Comparison of ENCODE assay signal across 19 mouse cellular contexts in genomic region chr11:119178317-119178716, GRCm38 (mm10). TPM values are rescaled to one million over a fixed set of nuclear protein-coding genes. Genes with fewer than 3 reads are reported as not detected.
DNase-seq lines count a peak whose midpoint lies in the region; ATAC-seq lines count a peak whose summit lies in the region.
"Had no signal": no experiment of that assay in that cellular context is flagged by ENCODE, and none has a peak within 500 bp of the region (broad histone marks: within the 10 kb centered on the region; RNA-seq: fewer than 3 reads in every experiment).

No protein-coding gene starts in this region.

- H3K9ac ChIP-seq in forebrain, embryonic 13.5 days = no peak overlapping the region; the same call in 1 of the 2 replicates
- H3K9ac ChIP-seq in forebrain, embryonic 15.5 days (replicated peaks) = no peak overlapping the region
- H3K9ac ChIP-seq in hindbrain, embryonic 13.5 days = peak overlapping the region; percentile 49; the same call in 1 of the 2 replicates
- H3K9ac ChIP-seq in kidney, embryonic 16.5 days (replicated peaks; ENCODE audit: low read length) = no peak overlapping the region
- no peak overlapping the region for H3K9ac ChIP-seq in midbrain, embryonic 16.5 days (ENCODE audit: low read depth, low read length)
- no peak overlapping the region for H3K9ac ChIP-seq in liver, embryonic 11.5 days (ENCODE audit: low read depth, low read length)
- H3K9ac ChIP-seq: heart, embryonic 12.5 days; liver, embryonic 14.5 days had no signal

- H3K27me3 ChIP-seq in forebrain, embryonic 13.5 days = no peaks in the 10 kb centered on the region
- H3K27me3 ChIP-seq in forebrain, embryonic 15.5 days = no peaks in the 10 kb centered on the region
- no peaks in the 10 kb centered on the region for H3K27me3 ChIP-seq in hindbrain, embryonic 13.5 days
- H3K27me3 ChIP-seq in kidney, embryonic 16.5 days (ENCODE audit: insufficient read depth, low read length) = 0 out of 2 replicates have a peak, but pooled peaks cover 3% of the 10 kb centered on the region
- H3K27me3 ChIP-seq in midbrain, embryonic 16.5 days (ENCODE audit: control insufficient read depth, insufficient read depth, low read depth, low read length) = no peaks in the 10 kb centered on the region
- no peaks in the 10 kb centered on the region for H3K27me3 ChIP-seq in liver, embryonic 11.5 days (replicated peaks; ENCODE audit: control insufficient read depth, insufficient read depth, low read length)
- H3K27me3 ChIP-seq: heart, embryonic 12.5 days had no signal

- H3K36me3 ChIP-seq in forebrain, embryonic 13.5 days (ENCODE audit: poor library complexity, severe bottlenecking) = peaks cover 12% of the 10 kb centered on the region
- no peaks in the 10 kb centered on the region for H3K36me3 ChIP-seq in forebrain, embryonic 15.5 days
- peaks cover 10% of the 10 kb centered on the region for H3K36me3 ChIP-seq in hindbrain, embryonic 13.5 days
- H3K36me3 ChIP-seq in kidney, embryonic 16.5 days (ENCODE audit: insufficient read depth, low read length) = no peaks in the 10 kb centered on the region
- no peaks in the 10 kb centered on the region for H3K36me3 ChIP-seq in midbrain, embryonic 16.5 days (ENCODE audit: control insufficient read depth, insufficient read depth, low read length)
- H3K36me3 ChIP-seq in liver, embryonic 11.5 days (ENCODE audit: control insufficient read depth, insufficient read depth, low read length) = no peaks in the 10 kb centered on the region; the same call in 1 of the 2 replicates

- WGBS in forebrain, embryonic 13.5 days = 72% methylated on average over 8 of the region's 8 CpGs
- WGBS in forebrain, embryonic 15.5 days = 73% methylated on average over 8 of the region's 8 CpGs
- WGBS in hindbrain, embryonic 13.5 days = 56% methylated on average over 8 of the region's 8 CpGs
- 55% methylated on average over 8 of the region's 8 CpGs for WGBS in kidney, embryonic 16.5 days
- 69% methylated on average over 8 of the region's 8 CpGs for WGBS in midbrain, embryonic 16.5 days
- WGBS in liver, embryonic 11.5 days = 84% methylated on average over 8 of the region's 8 CpGs

- peaks cover 65% of the 10 kb centered on the region for H3K4me1 ChIP-seq in forebrain, embryonic 13.5 days
- peaks cover 48% of the 10 kb centered on the region for H3K4me1 ChIP-seq in forebrain, embryonic 15.5 days
- peaks cover 69% of the 10 kb centered on the region for H3K4me1 ChIP-seq in hindbrain, embryonic 13.5 days (replicated peaks)
- H3K4me1 ChIP-seq in kidney, embryonic 16.5 days (ENCODE audit: insufficient read depth, low read length) = peaks cover 35% of the 10 kb centered on the region
- H3K4me1 ChIP-seq in midbrain, embryonic 16.5 days (ENCODE audit: control insufficient read depth, insufficient read depth, low read length) = peaks cover 40% of the 10 kb centered on the region
- no peaks in the 10 kb centered on the region for H3K4me1 ChIP-seq in liver, embryonic 11.5 days (replicated peaks; ENCODE audit: control insufficient read depth, insufficient read depth, low read length)

- ATAC-seq in forebrain, embryonic 13.5 days = no peak
- no peak for ATAC-seq in forebrain, embryonic 15.5 days (replicated peaks)
- no peak for ATAC-seq in hindbrain, embryonic 13.5 days (ENCODE audit: low FRiP score)
- peak; percentile 22; the same call in 1 of the 2 replicates for ATAC-seq in kidney, embryonic 16.5 days (ENCODE audit: low FRiP score, low TSS enrichment)
- no peak for ATAC-seq in midbrain, embryonic 16.5 days
- no peak for ATAC-seq in liver, embryonic 11.5 days (replicated peaks; ENCODE audit: low FRiP score)
- ATAC-seq: activated CD4-positive, CD25-positive, alpha-beta regulatory T cell, adult 4 months; intestine, postnatal 0 days; lung, postnatal 0 days had no signal

- H3K9me3 ChIP-seq in forebrain, embryonic 13.5 days (replicated peaks) = no peaks in the 10 kb centered on the region
- H3K9me3 ChIP-seq in forebrain, embryonic 15.5 days = no peaks in the 10 kb centered on the region
- H3K9me3 ChIP-seq in hindbrain, embryonic 13.5 days = no peaks in the 10 kb centered on the region
- 0 out of 2 replicates have a peak, but pooled peaks cover 2% of the 10 kb centered on the region for H3K9me3 ChIP-seq in kidney, embryonic 16.5 days (ENCODE audit: low read length)
- no peaks in the 10 kb centered on the region for H3K9me3 ChIP-seq in midbrain, embryonic 16.5 days (replicated peaks; ENCODE audit: control insufficient read depth, low read length, poor library complexity, severe bottlenecking)
- no peaks in the 10 kb centered on the region for H3K9me3 ChIP-seq in liver, embryonic 11.5 days (ENCODE audit: control insufficient read depth, low read length)
- H3K9me3 ChIP-seq: embryonic facial prominence, embryonic 10.5 days; heart, embryonic 12.5 days had no signal

- H3K4me2 ChIP-seq in forebrain, embryonic 13.5 days = no peak overlapping the region
- H3K4me2 ChIP-seq in forebrain, embryonic 15.5 days (replicated peaks) = no peak overlapping the region
- H3K4me2 ChIP-seq in hindbrain, embryonic 13.5 days = no peak overlapping the region
- no peak overlapping the region for H3K4me2 ChIP-seq in kidney, embryonic 16.5 days (replicated peaks; ENCODE audit: low read depth, low read length)
- H3K4me2 ChIP-seq in midbrain, embryonic 16.5 days (ENCODE audit: low read length) = no peak overlapping the region
- no peak overlapping the region for H3K4me2 ChIP-seq in liver, embryonic 11.5 days
- H3K4me2 ChIP-seq: heart, embryonic 12.5 days had no signal

- no peak for DNase-seq in yolk sac, embryonic 10.5 days (ENCODE audit: low spot score)
- DNase-seq in adrenal gland, adult 18-20 months (ENCODE audit: low spot score in 2 of 2) = no peak
- no peak for DNase-seq in liver, embryonic 11.5 days (ENCODE audit: low spot score)
- DNase-seq: cerebellum, adult 11 months; cerebellum, postnatal 25 days; heart, postnatal 36 days; thymus, adult 2 months had no signal

- H3K27ac ChIP-seq in forebrain, embryonic 13.5 days = peak overlapping the region; percentile 14; the same call in 1 of the 2 replicates
- H3K27ac ChIP-seq in forebrain, embryonic 15.5 days (replicated peaks) = no peak overlapping the region
- H3K27ac ChIP-seq in hindbrain, embryonic 13.5 days = peak overlapping the region; percentile 90
- no peak overlapping the region for H3K27ac ChIP-seq in kidney, embryonic 16.5 days (ENCODE audit: low read length)
- H3K27ac ChIP-seq in midbrain, embryonic 16.5 days (ENCODE audit: low read length) = peak overlapping the region; percentile 63
- no peak overlapping the region for H3K27ac ChIP-seq in liver, embryonic 11.5 days (ENCODE audit: low read depth, low read length)
- H3K27ac ChIP-seq: liver, embryonic 14.5 days had no signal

- H3K4me3 ChIP-seq in forebrain, embryonic 13.5 days = no peak overlapping the region
- no peak overlapping the region for H3K4me3 ChIP-seq in forebrain, embryonic 15.5 days
- H3K4me3 ChIP-seq in hindbrain, embryonic 13.5 days = no peak overlapping the region
- no peak overlapping the region for H3K4me3 ChIP-seq in kidney, embryonic 16.5 days (ENCODE audit: low read length)
- no peak overlapping the region for H3K4me3 ChIP-seq in midbrain, embryonic 16.5 days (ENCODE audit: low read depth, low read length)
- no peak overlapping the region for H3K4me3 ChIP-seq in liver, embryonic 11.5 days (ENCODE audit: low read depth, low read length)
- H3K4me3 ChIP-seq: embryonic facial prominence, embryonic 10.5 days; erythroblast, embryonic 14.5 days; heart, embryonic 12.5 days had no signal

RNA-seq across cellular contexts. Expression of gene Tbc1d16, which starts 50.0 kb away (rescaled TPM):
- 45.3 and 46.0 TPM in 2 replicates for polyA plus RNA-seq in forebrain, embryonic 13.5 days (2015; fragmentation: Nextera tagmentation; extraction: Ambion mirVana)
- polyA plus RNA-seq in forebrain, embryonic 15.5 days (2015; fragmentation: Nextera tagmentation; extraction: Ambion mirVana) = 52.4 and 54.6 TPM in 2 replicates
- 57.4 and 61.1 TPM in 2 replicates for polyA plus RNA-seq in hindbrain, embryonic 13.5 days (2015; fragmentation: Nextera tagmentation; extraction: Ambion mirVana)
- polyA plus RNA-seq in kidney, embryonic 16.5 days (2015; fragmentation: Nextera tagmentation; extraction: Ambion mirVana) = 12.3 and 16.2 TPM in 2 replicates
- 47.7 and 56.7 TPM in 2 replicates for polyA plus RNA-seq in midbrain, embryonic 16.5 days (2015; fragmentation: Nextera tagmentation; extraction: Ambion mirVana)
- total RNA-seq in adrenal gland, adult 18-20 months (2021) = 10 to 100 TPM; 17.7 to 30.8 TPM
- polyA plus RNA-seq in liver, embryonic 11.5 days (2014; fragmentation: Nextera tagmentation; extraction: Ambion mirVana) = 3.4 and 3.6 TPM in 2 replicates

RNA-seq across cellular contexts. Expression of gene Ccdc40, which starts 50.1 kb away (rescaled TPM):
- 14.3 and 17.2 TPM in 2 replicates for polyA plus RNA-seq in forebrain, embryonic 13.5 days (2015; fragmentation: Nextera tagmentation; extraction: Ambion mirVana)
- 12.9 and 13.7 TPM in 2 replicates for polyA plus RNA-seq in forebrain, embryonic 15.5 days (2015; fragmentation: Nextera tagmentation; extraction: Ambion mirVana)
- polyA plus RNA-seq in hindbrain, embryonic 13.5 days (2015; fragmentation: Nextera tagmentation; extraction: Ambion mirVana) = 14.6 and 18.0 TPM in 2 replicates
- polyA plus RNA-seq in kidney, embryonic 16.5 days (2015; fragmentation: Nextera tagmentation; extraction: Ambion mirVana) = 5.1 and 5.5 TPM in 2 replicates
- 18.0 and 20.1 TPM in 2 replicates for polyA plus RNA-seq in midbrain, embryonic 16.5 days (2015; fragmentation: Nextera tagmentation; extraction: Ambion mirVana)
- total RNA-seq in adrenal gland, adult 18-20 months (2021) = 1 to 10 TPM; 1.2 to 1.3 TPM
- 4.1 and 5.4 TPM in 2 replicates for polyA plus RNA-seq in liver, embryonic 11.5 days (2014; fragmentation: Nextera tagmentation; extraction: Ambion mirVana)

Comparison
In these comparisons a context has a peak if more than half of its experiments do, and no peak if none do; other contexts are left out.
1. H3K27ac ChIP-seq: peak in forebrain, embryonic 13.5 days (single experiment), hindbrain, embryonic 13.5 days (single experiment) and midbrain, embryonic 16.5 days (single experiment); none in forebrain, embryonic 15.5 days (single experiment), kidney, embryonic 16.5 days (single experiment) and liver, embryonic 11.5 days (single experiment).